Mouse (Mus musculus): Measurements from ENCODE around the gene Chm.

DNA sequence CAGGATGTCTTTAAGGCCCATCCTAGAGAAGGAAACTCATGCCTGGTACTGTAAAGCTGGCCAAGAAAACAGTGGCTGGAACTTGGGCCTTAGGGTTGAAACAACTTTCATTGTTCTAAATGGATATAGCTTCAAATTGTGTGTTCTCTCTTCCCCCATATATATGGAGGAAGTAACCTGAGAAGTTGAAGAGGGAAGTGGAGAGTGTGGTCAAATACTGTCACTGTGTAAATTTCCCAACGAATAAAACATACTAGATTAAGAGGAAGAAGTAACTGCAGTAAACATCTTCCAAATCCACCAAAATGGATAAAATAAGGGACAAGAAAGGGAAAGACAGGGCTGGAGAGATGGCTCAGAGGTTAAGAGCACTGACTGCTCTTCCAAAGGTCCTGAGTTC lies 13.0 kb downstream of the Chm start:
- TF ChIP-seq NANOG (IDR thresholded peaks at IDR 0.05; ENCODE audit: borderline replicate concordance, low read length), result no peak
- TF ChIP-seq CTCF (conservative IDR thresholded peaks at IDR 0.05; ENCODE audit: low read length), result no peak

Measured in E14TG2a.4 (cell line).